Mouse (Mus musculus) forebrain, embryonic 14.5 days (tissue): Measurements from ENCODE around the gene Ccdc183. TPM values are rescaled to one million over a fixed set of nuclear protein-coding genes. Genes with fewer than 3 reads are reported as not detected.

Source experiments
- ATAC-seq: fragments of 200-750 bp; cut with Nextera tagmentation; 2 replicates; pipeline ENCODE4 v1.8.0; 2017; ENCODE audit warnings: mild to moderate bottlenecking, moderate library complexity
- DNase-seq: peaks from one replicate; pipeline ENCODE4 v3.0.0-alpha.2; 2015; ENCODE audit warnings: low spot score
- H3K27ac ChIP-seq: fragments of 300-500 bp; sonication (generic); 2 replicates; pipeline ENCODE4 v1.5.1; 2014; ENCODE audit warnings: low read depth, mild to moderate bottlenecking, control low read depth, low read length, moderate library complexity
- H3K27me3 ChIP-seq: fragments of 300-500 bp; sonication (generic); replicated peaks from 2 replicates; pipeline ENCODE4 v1.6.1; 2014; ENCODE audit warnings: low read length, control low read depth, mixed read lengths; ENCODE audit not compliant: control insufficient read depth, insufficient read depth
- H3K36me3 ChIP-seq: fragments of 300-500 bp; sonication (generic); 2 replicates; pipeline ENCODE4 v1.6.1; 2014; ENCODE audit warnings: low read length, control low read depth; ENCODE audit not compliant: control insufficient read depth, insufficient read depth
- H3K4me1 ChIP-seq: fragments of 300-500 bp; sonication (generic); 2 replicates; pipeline ENCODE4 v1.6.1; 2014; ENCODE audit warnings: antibody characterized with exemption, low read length, control low read depth; ENCODE audit not compliant: control insufficient read depth, insufficient read depth
- H3K4me2 ChIP-seq: fragments of 300-500 bp; sonication (generic); 2 replicates; pipeline ENCODE4 v1.6.1; 2014; ENCODE audit warnings: mild to moderate bottlenecking, control low read depth, low read length
- H3K4me3 ChIP-seq: fragments of 300-500 bp; sonication (generic); 2 replicates; pipeline ENCODE4 v1.5.1; 2014; ENCODE audit warnings: low read depth, low read length, control low read depth
- H3K9ac ChIP-seq: fragments of 300-500 bp; sonication (generic); 2 replicates; pipeline ENCODE4 v1.6.1; 2014; ENCODE audit warnings: mild to moderate bottlenecking, low read length, control low read depth, moderate library complexity
- H3K9me3 ChIP-seq: fragments of 300-500 bp; sonication (generic); replicated peaks from 2 replicates; pipeline ENCODE4 v1.6.1; 2016; ENCODE audit warnings: low read length, control low read depth, mixed read lengths; ENCODE audit not compliant: control insufficient read depth
- WGBS: fragments of 180-500 bp; shearing (Covaris S2); extraction: QIAGEN DNeasy Blood & Tissue Kit; methylation state at CpG from one replicate; pipeline ENCODE4 v1.1.7; 2014; 5-methylcytosine and 5-hydroxymethylcytosine counted together
- polyA plus RNA-seq: library from polyadenylated mRNA; unstranded; fragments of >200 nt; fragmentation: Nextera tagmentation; extraction: Ambion mirVana; gene quantifications from 2 replicates; pipeline ENCODE4 v1.2.1, GENCODE M21; 2014

Ccdc183 gene
- polyA plus RNA-seq, 1 experiment from 2014 or later = 0.18 TPM

- no peaks in the 10 kb centered on the region for H3K36me3 ChIP-seq
- ATAC-seq (0 out of 2 replicates have a peak, but pooled peaks have one; percentile 3), DNase-seq (no peak)
- H3K4me1 ChIP-seq = peaks cover 7% of the 10 kb centered on the region; the same call in 1 of the 2 replicates
- peak overlapping the region; percentile 13; the same call in 1 of the 2 replicates for H3K9ac ChIP-seq
- H3K27me3 ChIP-seq = peaks cover 22% of the 10 kb centered on the region
- no peak overlapping the region for H3K4me3 ChIP-seq
- no peak overlapping the region for H3K27ac ChIP-seq
- WGBS = 85% methylated on average over 4 of the region's 4 CpGs
- peak overlapping the region; percentile 67; the same call in 1 of the 2 replicates for H3K4me2 ChIP-seq
- no peaks in the 10 kb centered on the region for H3K9me3 ChIP-seq
These were observed 3.4 kb upstream of the Ccdc183 start for GRCm38 (mm10) chr2:25620852-25621228.

GRCm38 (mm10) chr2:25620386-25620785, 2.9 kb upstream of the Ccdc183 start:
- peaks cover 26% of the 10 kb centered on the region for H3K27me3 ChIP-seq
- ATAC-seq = no peak

GRCm38 (mm10) chr2:25616398-25616797, 1.1 kb downstream of the Ccdc183 start:
- Histone ChIP-seq H3K4me3 (no peak overlapping the region), H3K36me3 (no peaks in the 10 kb centered on the region), H3K4me2 (no peak overlapping the region), H3K4me1 (peaks cover 4% of the 10 kb centered on the region; the same call in 1 of the 2 replicates), H3K27me3 (peaks cover 29% of the 10 kb centered on the region), H3K27ac (no peak overlapping the region), H3K9ac (no peak overlapping the region), H3K9me3 (no peaks in the 10 kb centered on the region)
- no peak for DNase-seq
- ATAC-seq = no peak
- 19% methylated on average over 20 of the region's 22 CpGs for WGBS

More at GRCm38 (mm10) chr2:25620386-25620785, 2.9 kb upstream of the Ccdc183 start:
- Histone ChIP-seq H3K4me3 (no peak overlapping the region), H3K9me3 (no peaks in the 10 kb centered on the region), H3K9ac (no peak overlapping the region), H3K27ac (no peak overlapping the region), H3K4me2 (no peak overlapping the region), H3K4me1 (peaks cover 7% of the 10 kb centered on the region; the same call in 1 of the 2 replicates), H3K36me3 (no peaks in the 10 kb centered on the region)
- 84% methylated on average over 6 of the region's 6 CpGs for WGBS
- DNase-seq = no peak

GRCm38 (mm10) chr2:25608671-25609070, 8.8 kb downstream of the Ccdc183 start:
- H3K4me1 ChIP-seq = peaks cover 14% of the 10 kb centered on the region
- H3K27ac ChIP-seq = peak overlapping the region; percentile 50; the same call in 1 of the 2 replicates
- WGBS = 79% methylated on average over 10 of the region's 10 CpGs
- H3K9ac ChIP-seq = peak overlapping the region; percentile 96
- no peaks in the 10 kb centered on the region for H3K27me3 ChIP-seq
- no peaks in the 10 kb centered on the region for H3K36me3 ChIP-seq
- H3K4me3 ChIP-seq = peak overlapping the region; percentile 100
- no peaks in the 10 kb centered on the region for H3K9me3 ChIP-seq
- ATAC-seq = no peak; the same call in 1 of the 2 replicates
- DNase-seq = no peak
- peak overlapping the region; percentile 60 for H3K4me2 ChIP-seq

- Histone ChIP-seq H3K4me1 (peaks cover 14% of the 10 kb centered on the region), H3K36me3 (peaks cover 4% of the 10 kb centered on the region; the same call in 1 of the 2 replicates), H3K4me3 (peak within 1 kb of the TSS; percentile 100), H3K4me2 (peak within 1 kb of the TSS; percentile 60), H3K9ac (peak within 1 kb of the TSS; percentile 96), H3K27ac (peak within 1 kb of the TSS; percentile 86), H3K27me3 (no peaks in the 10 kb centered on the region), H3K9me3 (no peaks in the 10 kb centered on the region)
- under 1% methylated on average over 70 of the region's 80 CpGs for WGBS
- DNase-seq (peak; percentile 95), ATAC-seq (peak; percentile 95)
These were observed 9.5 kb downstream of the Ccdc183 start, which contains the start of gene Rabl6 for GRCm38 (mm10) chr2:25607761-25608622. Rabl6 (minus strand) TSS chr2:25608521.

GRCm38 (mm10) chr2:25602526-25602925, 15.0 kb downstream of the Ccdc183 start:
- Histone ChIP-seq H3K36me3 (peaks cover 59% of the 10 kb centered on the region), H3K27ac (no peak overlapping the region), H3K9me3 (no peaks in the 10 kb centered on the region), H3K9ac (no peak overlapping the region), H3K4me3 (no peak overlapping the region), H3K4me1 (peaks cover 10% of the 10 kb centered on the region), H3K4me2 (no peak overlapping the region), H3K27me3 (no peaks in the 10 kb centered on the region)
- 94% methylated on average over 5 of the region's 5 CpGs for WGBS
- DNase-seq = no peak
- ATAC-seq = no peak

GRCm38 (mm10) chr2:25600037-25600436, 17.4 kb downstream of the Ccdc183 start:
- Histone ChIP-seq H3K4me3 (no peak overlapping the region), H3K27ac (no peak overlapping the region), H3K9me3 (no peaks in the 10 kb centered on the region), H3K36me3 (peaks cover 84% of the 10 kb centered on the region), H3K4me2 (no peak overlapping the region), H3K4me1 (no peaks in the 10 kb centered on the region), H3K9ac (no peak overlapping the region), H3K27me3 (no peaks in the 10 kb centered on the region)
- WGBS = 92% methylated on average over 2 of the region's 2 CpGs
- ATAC-seq = no peak
- DNase-seq = no peak

GRCm38 (mm10) chr2:25598749-25599148, 18.7 kb downstream of the Ccdc183 start:
- no peak for DNase-seq
- WGBS = 100% methylated on average over 1 of the region's 1 CpGs
- no peaks in the 10 kb centered on the region for H3K9me3 ChIP-seq
- no peak overlapping the region for H3K4me2 ChIP-seq
- peaks cover 91% of the 10 kb centered on the region for H3K36me3 ChIP-seq
- no peaks in the 10 kb centered on the region for H3K4me1 ChIP-seq
- H3K4me3 ChIP-seq = no peak overlapping the region
- H3K9ac ChIP-seq = no peak overlapping the region
- no peak overlapping the region for H3K27ac ChIP-seq
- no peak for ATAC-seq
- no peaks in the 10 kb centered on the region for H3K27me3 ChIP-seq
